Mouse (Mus musculus): ENCODE measurements at regions not wholly inside any gene's neighbourhood (a gene's known extent, or its start where the extent isn't known, plus 50 kb on each side); places are given as distances from the start of the nearest gene placed in this dataset.

DNA sequence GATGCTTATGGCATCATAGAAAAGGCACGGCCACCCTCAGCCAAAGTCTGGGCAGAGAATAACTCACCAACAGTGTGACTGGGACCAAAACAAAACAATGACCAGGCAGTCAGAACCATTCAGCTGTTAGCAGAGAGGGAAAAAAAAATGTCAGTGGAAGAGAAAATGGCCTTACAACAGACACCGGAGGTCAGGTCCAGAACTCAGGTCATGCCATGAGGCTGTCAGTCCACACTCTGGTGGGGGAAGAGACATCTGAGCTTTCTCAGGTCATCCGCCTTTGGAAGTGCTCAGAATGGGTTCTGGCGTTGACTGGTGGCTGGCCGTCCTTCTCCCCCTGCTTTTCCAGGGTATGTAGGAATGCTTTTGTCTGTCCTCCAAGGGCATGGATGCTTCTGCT lies 162.6 kb upstream of the Ncam1 start:
- no peak for TF ChIP-seq CTCF (IDR thresholded peaks at IDR 0.05)
- TF ChIP-seq EP300 (IDR thresholded peaks at IDR 0.05), result no peak

All from lung, postnatal 0 days (tissue).